Mouse (Mus musculus) v-Abl transformed pro-B cells (cell line): ENCODE measurements around the gene Mapkapk2.

Source experiments
- in situ Hi-C, 2 experiments: fragments of 400-800 bp; cut with MboI; formaldehyde crosslinking; loops; one replicate each; pipeline ENCODE4 v1.15.1; 2025; ENCODE audit not compliant: unreplicated experiment in 2 of 2

Mapkapk2 gene

DNA sequence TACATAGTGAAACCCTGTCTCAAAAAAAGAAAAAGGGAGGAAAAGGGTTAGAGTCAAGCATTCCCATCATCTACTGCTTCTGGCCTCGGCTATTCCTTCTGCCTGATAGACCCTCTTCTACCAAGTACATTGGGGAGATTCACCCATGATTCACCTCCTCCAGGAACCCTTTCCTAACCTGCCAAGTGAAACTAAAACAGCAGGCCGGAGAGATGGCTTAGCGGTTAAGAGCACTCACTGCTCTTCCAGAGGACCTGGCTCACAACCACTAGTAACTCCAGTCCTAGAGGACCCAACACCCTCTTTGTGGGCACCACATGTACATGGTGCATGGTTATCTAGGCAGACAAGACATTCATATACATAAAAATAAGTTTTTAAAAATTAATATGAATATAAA, 12.4 kb downstream of the Mapkapk2 start:
- in situ Hi-C loops, result no loop called here

DNA sequence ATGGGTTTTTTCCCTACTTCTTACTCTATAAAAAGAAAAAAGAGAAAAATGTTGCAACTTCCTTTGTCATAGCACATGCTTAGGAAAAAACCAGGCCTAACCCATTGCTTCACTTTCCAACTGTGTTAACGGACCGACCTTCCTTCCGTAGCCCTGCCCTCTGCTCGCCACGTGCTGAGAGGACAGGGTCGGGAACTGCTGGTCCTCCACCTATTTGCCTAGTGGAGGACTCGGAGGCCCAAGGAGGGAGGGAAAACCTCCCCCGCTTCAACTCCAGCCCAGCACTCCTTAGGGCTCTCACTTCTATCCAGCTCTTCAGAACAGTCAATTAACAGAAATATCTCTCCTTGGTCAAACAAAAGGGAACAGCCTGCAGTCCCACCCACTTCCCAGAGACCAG, 13.3 kb downstream of the Mapkapk2 start:
- in situ Hi-C loops, result no loop called here

DNA sequence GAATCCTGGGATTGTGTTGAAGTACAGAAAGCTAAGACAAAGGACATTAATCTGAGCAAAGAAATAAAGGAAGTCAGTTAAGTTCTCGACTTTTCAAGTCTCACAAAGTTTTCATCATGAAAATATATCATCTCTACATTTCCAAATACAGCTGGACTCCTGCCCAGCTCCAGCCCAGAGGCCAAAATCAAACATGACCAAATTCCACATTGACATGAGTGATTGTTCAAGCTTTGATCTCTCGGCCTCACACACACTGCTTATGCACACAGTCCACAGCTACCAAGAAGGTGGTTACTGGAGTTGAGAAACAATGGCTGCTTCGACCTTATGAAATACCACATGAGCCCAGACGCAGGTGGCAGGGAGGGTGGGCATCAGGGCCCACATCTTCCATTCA, 14.0 kb downstream of the Mapkapk2 start:
- in situ Hi-C loops, result no loop called here

DNA sequence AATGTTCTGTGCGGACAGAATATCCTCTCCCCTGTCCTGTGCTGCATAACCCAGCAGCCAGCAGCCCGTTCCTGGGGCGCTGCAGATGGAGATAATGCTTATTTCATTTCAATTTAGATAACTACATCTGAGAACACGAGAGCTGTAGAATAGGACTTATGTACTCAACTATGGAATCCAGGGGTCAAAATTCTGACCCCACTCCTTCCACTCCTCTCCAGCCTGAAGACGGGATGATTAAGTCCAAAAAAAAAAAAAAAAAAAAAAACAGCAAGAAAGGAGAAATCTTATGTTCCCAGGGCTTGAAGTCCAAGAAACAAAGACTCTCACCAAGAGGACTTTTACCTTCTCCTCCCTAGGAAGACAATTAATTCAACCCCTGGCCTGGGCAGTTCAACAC, 14.5 kb downstream of the Mapkapk2 start:
- in situ Hi-C loops, result no loop called here

DNA sequence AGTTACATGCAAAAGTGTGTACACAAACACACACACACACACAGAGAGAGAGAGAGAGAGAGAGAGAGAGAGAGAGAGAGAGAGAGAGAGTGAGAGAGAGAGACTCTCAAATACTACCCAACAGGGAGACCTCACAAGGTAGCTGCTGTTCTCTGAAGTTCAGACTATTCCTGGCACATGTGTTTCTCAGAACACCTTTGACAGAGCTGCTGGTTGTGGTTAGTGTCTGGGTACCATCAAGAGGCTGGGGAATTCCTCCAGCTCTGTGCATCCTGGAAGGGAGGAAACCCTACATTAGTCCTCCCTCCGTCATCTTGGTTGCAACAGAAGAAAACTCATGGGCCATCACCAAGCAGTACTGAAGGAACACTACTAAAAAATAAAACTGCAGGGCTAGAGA, 16.9 kb downstream of the Mapkapk2 start:
- in situ Hi-C loops, result no loop called here

DNA sequence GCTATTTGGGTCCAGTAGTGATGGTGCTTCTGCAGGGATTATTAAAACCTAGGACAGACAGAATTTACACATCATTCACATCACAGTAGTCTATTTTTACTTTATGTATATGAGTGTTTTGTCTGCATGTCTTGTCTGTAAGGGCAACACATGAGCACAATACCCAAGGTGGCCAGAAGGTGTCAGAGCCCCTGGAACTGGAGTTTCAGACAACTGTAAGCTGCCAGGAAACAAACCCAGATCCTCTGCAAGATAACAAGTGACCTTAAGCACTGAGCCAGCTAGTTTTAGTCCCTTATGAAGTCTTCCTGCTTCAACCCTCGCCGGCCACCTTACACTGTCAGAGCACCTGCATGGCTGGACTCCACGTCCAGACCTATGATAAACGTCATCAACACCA, 17.9 kb downstream of the Mapkapk2 start:
- in situ Hi-C loops, result no loop called here

DNA sequence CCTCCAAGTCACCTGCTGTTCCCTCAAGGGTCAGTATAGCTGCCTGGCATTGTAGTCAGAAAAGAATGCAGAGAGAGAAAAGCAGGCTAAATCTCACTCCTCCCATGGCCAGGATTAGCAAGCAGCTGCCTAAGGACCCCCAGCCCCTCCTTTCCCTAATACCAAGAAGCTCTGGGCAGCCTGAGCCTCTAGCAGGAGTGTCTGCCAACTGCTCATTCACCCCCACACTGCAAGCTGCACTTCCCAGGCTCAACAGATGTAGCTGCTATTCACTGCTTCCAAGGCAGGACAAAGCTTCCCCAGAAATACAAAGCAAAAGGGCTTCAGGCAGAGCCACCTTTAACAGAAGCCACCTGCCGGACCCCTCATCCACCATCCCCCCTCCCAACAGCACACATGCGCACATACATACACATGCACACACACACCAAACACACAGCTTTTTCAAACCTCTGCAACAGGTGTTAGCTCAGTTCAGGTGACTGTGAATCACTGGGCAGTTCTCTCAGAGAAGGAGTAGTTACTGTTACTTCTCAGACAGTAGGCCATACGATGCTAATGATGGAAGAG, 18.8 kb downstream of the Mapkapk2 start:
- in situ Hi-C loops, result no loop called here

DNA sequence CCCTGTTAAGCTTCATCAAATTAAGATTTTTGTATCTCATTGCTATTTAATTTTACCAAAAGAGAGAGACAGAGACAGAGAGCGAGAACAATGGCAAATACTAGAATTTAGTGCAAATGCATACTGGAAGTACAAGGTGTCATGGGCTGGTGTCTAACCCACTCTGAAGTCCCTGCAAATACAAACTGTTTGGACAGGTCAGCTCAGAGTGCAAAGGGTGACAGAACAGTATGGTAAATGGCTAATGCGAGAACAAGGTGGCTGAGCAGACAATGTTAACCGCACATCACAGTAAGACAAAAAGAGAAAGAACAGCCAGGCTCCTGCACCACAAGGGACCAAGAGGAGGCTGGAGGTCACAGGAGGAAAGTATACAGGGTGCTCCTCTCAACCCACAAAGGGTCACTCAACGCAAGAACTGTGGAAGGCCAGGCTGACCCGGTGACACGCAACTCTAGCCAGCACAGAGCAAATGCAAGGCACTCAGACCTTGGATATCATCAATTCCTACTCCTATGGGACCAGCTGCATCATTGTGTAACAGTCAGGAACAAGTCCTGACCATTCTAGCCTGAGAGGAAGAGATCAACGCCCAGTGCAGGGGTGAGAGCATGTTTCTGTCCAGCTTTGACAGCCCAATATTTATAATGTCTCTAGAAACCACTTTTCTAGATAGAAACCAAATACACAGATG, 22.4 kb downstream of the Mapkapk2 start:
- in situ Hi-C loops, result no loop called here

DNA sequence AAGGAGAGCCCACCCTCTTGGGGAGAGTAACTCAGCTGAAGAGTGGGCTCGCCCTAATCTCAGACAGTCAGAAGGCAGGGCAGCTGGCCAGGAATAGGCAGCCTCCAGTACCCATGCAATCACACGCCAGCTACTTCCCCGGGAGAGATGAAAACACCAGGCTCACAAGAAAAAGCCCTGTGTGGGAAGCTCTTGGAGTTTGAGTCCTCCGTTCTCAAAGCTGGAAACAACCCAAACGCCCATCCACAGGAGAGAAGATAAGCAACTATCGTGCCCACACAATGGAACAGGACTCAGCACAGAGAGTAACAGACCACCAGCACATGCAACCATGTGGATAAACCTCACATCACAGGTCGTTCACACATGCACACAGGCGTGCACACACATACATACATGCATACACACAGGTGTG, 23.1 kb downstream of the Mapkapk2 start:
- in situ Hi-C loops, result loop anchor here in 1 of 2 experiments (25.0 kb wide), 1 partner anchor 387 kb away; no protein-coding TSS in a partner anchor

DNA sequence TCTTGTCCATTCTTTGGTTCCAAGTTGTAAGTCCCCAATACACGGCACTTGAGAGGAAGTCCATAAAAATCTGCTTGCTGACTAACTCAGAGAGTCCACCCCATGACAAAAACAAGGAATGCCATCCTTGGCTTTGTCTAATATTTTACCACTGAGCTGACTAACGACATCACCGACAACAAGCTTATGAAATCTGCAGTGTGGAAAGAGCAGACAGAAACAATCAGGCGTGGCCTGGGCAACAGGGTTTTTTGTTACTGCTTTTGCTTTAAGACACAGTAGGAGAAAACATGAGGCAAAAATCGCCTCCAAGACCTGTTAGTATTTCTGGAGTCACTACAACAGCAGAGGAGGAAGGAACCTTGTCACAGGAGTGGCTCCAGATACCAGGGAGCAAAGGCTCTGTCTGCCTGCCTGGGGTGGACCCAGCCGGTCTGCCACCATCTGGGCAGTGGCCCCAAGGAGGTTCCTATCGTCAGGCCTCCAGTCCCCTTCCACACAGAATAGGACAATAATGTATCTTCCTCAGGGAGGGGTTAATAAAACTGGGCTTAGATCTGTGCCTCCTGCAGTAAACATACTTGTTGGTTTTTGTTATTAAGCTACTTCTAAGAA, 25.1 kb downstream of the Mapkapk2 start:
- in situ Hi-C loops, result loop anchor here in 1 of 2 experiments (25.0 kb wide), 1 partner anchor 385 kb away; no protein-coding TSS in a partner anchor

DNA sequence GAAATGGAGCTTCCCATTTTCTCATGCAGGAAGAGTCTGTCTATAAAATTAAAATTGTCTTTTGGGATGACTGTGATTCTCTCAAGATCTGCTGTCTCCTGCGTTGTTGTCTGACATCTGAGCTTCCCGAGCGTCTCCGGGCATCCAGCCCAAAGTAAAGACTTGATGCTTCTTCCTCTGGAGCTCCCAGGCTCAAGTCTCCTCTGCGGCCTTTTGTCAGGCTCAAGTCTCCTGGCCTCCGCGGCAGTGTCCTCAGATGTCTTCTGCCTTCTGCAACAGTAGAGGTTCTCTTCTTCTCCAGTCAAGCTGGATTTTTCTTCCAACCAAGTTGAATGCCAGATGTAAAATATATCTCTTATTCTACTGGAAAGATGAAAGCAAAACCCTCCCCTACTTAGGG, 28.6 kb downstream of the Mapkapk2 start:
- in situ Hi-C loops, result loop anchor here in 1 of 2 experiments (25.0 kb wide), 1 partner anchor 382 kb away; no protein-coding TSS in a partner anchor

DNA sequence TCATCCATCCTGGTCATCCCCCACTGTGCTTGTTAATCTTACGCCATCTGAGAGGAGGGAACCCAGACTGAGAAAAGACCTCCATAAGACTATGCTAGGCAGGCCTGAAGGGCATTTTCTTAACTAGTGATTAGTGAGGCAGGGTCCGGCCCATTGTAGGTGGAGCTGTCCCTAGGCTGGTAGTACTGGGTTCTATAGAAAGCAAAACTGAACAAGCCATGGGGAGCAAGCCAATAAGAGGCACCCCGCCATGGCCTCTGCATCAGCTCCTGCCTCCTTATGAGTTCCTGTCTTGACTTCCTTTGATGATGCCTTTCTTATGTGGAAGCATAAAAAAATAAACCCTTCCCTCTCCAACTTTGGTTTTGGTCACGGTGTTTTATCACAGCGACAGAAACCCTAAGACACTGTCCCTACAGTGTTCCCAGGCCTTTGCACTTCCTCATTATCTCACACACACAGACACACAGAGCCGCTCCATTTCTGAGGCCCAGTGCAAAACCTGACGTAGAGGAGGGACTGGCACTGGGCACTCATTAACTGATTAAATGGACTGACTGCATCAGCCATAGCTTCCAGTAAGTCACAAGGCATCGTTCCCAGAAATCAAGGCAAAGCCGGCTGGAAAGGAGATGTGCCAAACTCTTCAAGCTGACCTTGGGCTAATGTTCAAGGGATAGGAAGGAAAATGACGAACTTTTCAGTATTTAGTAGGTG, 29.5 kb downstream of the Mapkapk2 start:
- in situ Hi-C loops, result loop anchor here in 1 of 2 experiments (25.0 kb wide), 1 partner anchor 381 kb away; no protein-coding TSS in a partner anchor

DNA sequence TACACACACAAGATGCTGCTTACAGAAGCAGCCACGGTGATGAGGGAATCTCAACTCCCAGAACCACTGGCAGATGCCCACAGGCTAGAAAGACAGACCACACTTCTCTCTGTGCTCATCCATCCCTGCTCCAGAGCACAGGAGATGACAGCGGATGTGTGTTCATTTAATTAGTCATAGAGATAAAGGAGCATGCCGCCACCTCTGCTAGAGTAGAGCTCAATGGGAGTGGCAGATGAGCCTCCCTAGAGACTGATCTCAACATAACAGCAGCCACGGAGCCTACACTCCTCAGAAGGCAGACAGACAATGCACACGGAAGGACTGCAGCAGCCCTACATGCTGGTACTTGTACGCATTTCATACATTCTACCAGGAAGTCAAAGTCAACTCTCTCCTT, 33.4 kb downstream of the Mapkapk2 start:
- in situ Hi-C loops, result loop anchor here in 1 of 2 experiments (25.0 kb wide), 1 partner anchor 377 kb away; no protein-coding TSS in a partner anchor

DNA sequence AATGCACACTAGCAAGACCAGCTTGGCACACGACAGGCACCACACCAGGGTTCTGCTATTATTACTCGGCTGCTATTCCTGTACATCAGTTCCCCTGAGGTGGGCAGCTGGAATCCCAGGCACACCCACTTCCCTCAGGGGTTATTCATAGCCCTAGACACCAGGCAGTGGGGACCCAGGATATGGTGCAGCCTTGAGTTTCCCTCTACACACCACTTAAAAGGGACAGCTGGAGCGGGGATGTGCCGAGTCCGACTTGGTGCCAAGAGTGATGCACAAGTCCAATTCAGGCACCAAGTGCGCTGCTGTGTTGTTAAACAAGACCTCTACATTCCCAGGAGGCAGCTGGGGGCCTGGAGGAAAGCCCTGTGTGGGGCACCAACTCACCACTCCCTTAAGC, 34.8 kb downstream of the Mapkapk2 start:
- in situ Hi-C loops, result loop anchor here in 1 of 2 experiments (25.0 kb wide), 1 partner anchor 376 kb away; no protein-coding TSS in a partner anchor

DNA sequence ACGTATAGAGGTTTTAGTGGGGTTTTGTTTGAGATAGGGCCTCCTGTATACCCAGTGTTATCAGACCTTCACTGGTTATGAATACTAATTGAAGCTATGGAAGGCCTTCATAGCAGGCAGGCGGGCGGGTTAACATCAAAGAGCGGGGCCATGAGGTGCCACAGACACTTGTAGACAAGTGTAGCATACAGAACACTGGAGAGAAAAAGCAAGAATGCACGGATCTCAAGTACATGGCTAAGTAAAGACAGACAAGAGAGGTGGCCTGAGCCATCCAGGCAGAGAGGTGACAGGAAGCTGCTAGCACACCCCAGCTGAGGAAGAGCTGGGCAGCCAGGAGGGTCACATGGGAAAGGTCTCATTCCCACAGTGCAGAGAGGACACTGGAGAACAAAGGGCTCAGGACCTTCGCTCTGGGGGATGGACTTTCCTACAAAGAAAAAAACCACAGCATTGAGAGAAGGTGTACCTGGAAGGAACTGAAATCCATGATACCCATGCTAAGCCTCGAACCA, 35.8 kb downstream of the Mapkapk2 start:
- in situ Hi-C loops, result loop anchor here in 1 of 2 experiments (25.0 kb wide), 1 partner anchor 374 kb away; no protein-coding TSS in a partner anchor

DNA sequence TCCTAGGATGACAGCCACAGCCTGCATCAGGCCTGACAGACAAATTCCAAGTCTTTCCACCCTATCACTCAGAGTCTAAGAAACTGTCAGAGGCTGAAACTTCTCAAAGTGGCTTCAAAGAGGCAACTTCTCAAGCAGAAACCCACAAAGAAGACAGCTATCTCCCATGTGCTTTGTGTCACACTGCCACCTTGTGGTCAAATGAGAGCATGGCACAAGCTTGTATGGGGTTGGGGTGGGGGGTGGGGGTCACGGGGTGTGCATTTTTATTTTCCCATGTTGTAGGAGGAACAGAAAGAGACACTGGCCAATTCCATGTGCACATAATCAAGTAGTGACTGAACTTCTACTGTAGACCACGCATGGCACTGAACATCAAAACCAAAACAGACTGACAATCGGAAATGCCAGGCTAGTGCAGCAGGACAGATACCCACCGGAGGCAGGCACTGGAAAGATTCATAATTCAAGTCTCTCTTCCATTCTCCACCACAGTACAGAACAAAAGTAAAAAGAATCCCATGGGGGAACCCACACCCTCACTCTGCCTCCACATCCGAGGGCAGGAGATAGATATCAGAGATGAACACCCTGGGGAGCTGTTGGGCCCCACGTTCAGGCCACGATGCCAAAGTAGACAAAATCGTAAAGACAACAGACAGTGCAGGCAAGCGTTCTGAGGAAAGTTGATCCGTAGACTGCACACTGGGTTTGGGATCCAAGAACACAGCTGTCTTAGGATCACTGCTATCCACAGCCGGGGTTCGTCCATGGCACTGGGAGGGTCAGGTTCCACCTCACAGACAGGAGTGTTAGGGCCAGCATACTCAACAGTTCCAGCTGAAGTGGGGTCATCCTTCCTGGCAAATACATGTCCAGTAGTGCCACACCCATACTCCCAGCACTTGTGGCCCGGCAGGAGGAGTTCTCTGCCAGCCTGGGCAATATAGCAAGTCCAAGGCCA, 37.1 kb downstream of the Mapkapk2 start:
- in situ Hi-C loops, result loop anchor here in 1 of 2 experiments (25.0 kb wide), 1 partner anchor 373 kb away; no protein-coding TSS in a partner anchor

DNA sequence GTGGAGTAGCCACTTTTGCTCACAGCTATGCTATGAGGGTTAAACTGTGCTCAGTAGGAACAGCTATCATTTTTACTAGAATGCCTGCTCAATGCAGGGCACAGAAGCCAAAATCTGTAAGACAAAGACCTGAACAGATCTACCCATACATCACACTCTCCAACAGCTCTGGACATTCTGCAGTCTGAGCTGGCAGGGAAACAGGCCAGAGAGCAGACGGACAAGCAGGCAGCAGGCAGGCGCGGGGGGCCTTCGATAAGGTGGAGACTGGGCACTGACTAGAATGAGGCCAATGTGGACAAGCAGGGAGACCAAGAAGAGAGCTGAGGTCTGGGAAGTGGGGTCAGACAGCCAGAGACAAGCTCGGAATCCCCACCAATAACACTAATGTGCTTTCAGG, 37.8 kb downstream of the Mapkapk2 start:
- in situ Hi-C loops, result loop anchor here (5.0 to 25.0 kb wide), 7 partner anchors 73 to 518 kb away; no protein-coding TSS in a partner anchor

DNA sequence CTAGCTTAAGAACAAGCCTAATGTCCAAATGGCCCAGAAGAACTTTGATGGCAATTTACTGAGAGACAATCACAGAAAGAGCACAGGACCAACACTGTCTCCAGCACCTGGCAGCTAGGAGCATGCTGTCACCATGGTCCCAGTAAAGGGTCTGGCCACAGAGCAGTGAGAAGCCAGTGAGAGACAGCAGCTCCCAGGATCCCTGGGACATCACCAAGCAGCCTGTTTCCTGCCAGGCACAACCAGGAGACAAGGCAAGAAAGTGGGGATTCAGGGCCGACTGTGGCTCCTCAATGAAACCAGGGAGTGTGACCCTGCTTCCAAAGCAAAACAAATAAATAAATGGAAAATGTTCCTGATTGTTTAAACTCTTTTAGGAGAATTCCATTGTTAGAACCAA, 38.2 kb downstream of the Mapkapk2 start:
- in situ Hi-C loops, result loop anchor here (5.0 to 25.0 kb wide), 7 partner anchors 72 to 517 kb away; no protein-coding TSS in a partner anchor

DNA sequence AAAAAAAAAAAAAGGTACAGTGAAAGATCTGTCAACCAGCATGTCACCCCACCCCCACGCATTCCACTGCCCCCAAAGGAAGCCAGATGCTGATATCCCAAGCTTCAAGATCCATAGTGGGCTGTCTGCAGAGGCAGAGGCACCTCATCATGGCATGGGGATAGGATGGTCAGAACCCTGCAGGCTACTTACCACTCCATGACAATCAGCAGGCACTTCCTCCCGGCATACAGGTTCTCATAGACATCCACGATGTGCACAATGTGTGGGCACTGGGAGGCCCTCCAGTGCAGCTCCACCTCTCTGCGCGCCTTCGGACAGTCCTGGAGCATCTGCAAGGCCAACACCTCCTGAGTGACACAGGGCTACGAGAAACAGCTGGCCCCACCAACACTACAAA, 39.2 kb downstream of the Mapkapk2 start:
- in situ Hi-C loops, result loop anchor here (5.0 to 25.0 kb wide), 7 partner anchors 71 to 516 kb away; no protein-coding TSS in a partner anchor
